Mouse (Mus musculus) fibroblast of lung, adult 2 months (primary cell): ENCODE measurements around the gene Olfr389.

Experiments
- DNase-seq: peaks from one replicate; pipeline ENCODE4 v3.0.0-alpha.2; 2011; ENCODE audit warnings: low read depth

Olfr389 gene

DNA sequence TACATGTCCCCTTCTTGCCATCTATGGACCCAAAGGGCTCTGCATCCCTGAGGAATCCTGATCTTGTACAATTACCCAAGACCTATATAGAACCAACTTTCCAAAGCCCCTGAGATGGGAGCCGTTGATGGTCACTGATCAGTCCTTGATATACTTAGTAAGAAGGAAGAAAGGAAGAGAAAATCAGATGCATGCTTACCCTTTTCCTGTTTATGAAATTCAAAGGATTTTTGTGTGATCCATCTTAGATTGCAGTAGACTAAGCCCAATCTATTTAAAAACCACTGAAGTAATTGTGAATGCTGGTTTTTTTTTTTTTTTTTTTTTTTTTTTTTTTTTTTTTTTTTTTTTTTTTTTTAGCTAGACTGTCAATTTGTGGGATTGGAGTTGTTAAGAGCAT, at the start of gene Olfr389:
Gene Olfr389 (minus strand): TSS at position 101 of the 400 bp plus-strand sequence.
- no peak for DNase-seq

- no peak for DNase-seq
Observed at GRCm38 (mm10) chr11:73816949-73817348, 36.4 kb upstream of the Olfr389 start, which contains the start of gene Olfr392. TSS of gene Olfr392 (minus strand) at chr11:73817049.

DNA sequence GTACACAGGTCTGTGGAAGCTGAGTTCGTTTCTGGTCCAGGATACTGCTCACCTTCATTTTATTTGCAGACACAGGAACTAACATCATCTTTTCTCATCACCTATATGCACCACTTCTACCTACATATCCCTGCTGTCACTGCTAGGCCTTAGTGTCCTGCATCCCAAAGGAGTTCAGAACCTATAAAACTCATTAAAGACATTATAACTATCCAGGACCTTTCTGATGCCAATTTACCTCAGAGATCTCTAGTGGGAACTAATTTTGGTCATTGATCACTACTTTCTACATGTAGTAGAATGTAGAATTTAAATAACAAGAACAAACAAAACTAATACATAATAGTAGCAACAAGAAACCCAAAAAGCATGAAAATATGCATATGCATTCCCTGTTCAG, 22.4 kb upstream of the Olfr389 start, which contains the start of gene Olfr391-ps:
Gene Olfr391-ps (minus strand): TSS at position 101 of the 400 bp plus-strand sequence.
- no peak for DNase-seq

- no peak for DNase-seq
Observed at GRCm38 (mm10) chr11:73782664-73783063, 2.2 kb upstream of the Olfr389 start, which contains the start of gene Olfr390. TSS of gene Olfr390 (plus strand) at chr11:73782964.

DNA sequence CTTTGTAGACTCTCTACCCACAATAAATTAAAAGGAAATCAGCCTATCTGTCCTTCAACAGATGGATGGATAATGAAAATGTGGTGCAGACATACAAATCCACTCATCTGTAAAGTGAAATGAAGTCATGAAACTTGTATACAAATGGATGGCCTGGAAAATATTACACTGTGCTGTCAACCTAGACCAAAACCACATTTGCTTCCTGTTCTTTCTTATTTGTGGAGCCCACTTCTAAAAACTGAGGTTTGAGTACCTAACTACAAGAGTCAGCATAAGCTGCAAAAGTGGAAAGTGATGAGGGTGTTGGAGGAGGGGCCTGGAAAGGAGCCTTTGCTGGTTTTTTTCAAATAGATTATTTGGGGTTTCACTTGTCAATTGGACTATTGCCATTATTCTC, 21.4 kb downstream of the Olfr389 start:
- DNase-seq: no peak
